Mouse (Mus musculus) left cerebral cortex, postnatal 25 days (tissue): ENCODE measurements around the gene Wdr91. TPM values are rescaled to one million over a fixed set of nuclear protein-coding genes. Genes with fewer than 3 reads are reported as not detected.
A peak's percentile ranks its signal among the peaks of the same experiment; 100 is the strongest.

ENCODE experiments used
- DNase-seq, 2 experiments: peaks; one replicate each; pipeline ENCODE4 v3.0.0; 2022; ENCODE audit warnings: low spot score in 2 of 2, mixed read lengths in 1 of 2
- intact Hi-C: fragments of 180-260 bp; cut with DNase I; formaldehyde crosslinking; loops from one replicate; pipeline ENCODE4 v1.15.1; 2025
- total RNA-seq, 2 experiments: library from RNA; stranded (reverse); gene quantifications; 2 replicates each; pipeline ENCODE4 v1.2.3; 2021

Wdr91 gene
- total RNA-seq, result 10 to 100 TPM; 28.3 to 36.4 TPM

- intact Hi-C loops, result no loop called here
- peak; percentile 92 to 93 for DNase-seq
These were observed at the start of gene Wdr91 for GRCm38 (mm10) chr6:34910371-34911219. Gene Wdr91, minus strand, starts transcription at chr6:34910876.

GRCm38 (mm10) chr6:34959131-34959530, 48.5 kb upstream of the Wdr91 start:
- intact Hi-C loops, result no loop called here
- DNase-seq, result no peak

GRCm38 (mm10) chr6:34955862-34956241, 45.2 kb upstream of the Wdr91 start:
- DNase-seq, result no peak
- intact Hi-C loops, result no loop called here

GRCm38 (mm10) chr6:34954926-34955861, 44.5 kb upstream of the Wdr91 start:
- no peak for DNase-seq
- intact Hi-C loops, result no loop called here

- DNase-seq, result no peak
- intact Hi-C loops, result no loop called here
These were observed 41.4 kb upstream of the Wdr91 start for GRCm38 (mm10) chr6:34951956-34952667.

GRCm38 (mm10) chr6:34951518-34951917, 40.8 kb upstream of the Wdr91 start:
- DNase-seq, result no peak
- intact Hi-C loops, result no loop called here

- peak in 1 of 2 experiments; percentile 14 for DNase-seq
- intact Hi-C loops, result no loop called here
These were observed 37.8 kb upstream of the Wdr91 start for GRCm38 (mm10) chr6:34948461-34948860.

- no peak for DNase-seq
- intact Hi-C loops, result no loop called here
These were observed 35.9 kb upstream of the Wdr91 start for GRCm38 (mm10) chr6:34946486-34947079.

- intact Hi-C loops, result no loop called here
- DNase-seq, result no peak
These were observed 32.8 kb upstream of the Wdr91 start for GRCm38 (mm10) chr6:34943499-34943898.

- intact Hi-C loops, result no loop called here
- no peak for DNase-seq
These were observed 31.8 kb upstream of the Wdr91 start for GRCm38 (mm10) chr6:34942446-34942845.

GRCm38 (mm10) chr6:34941496-34941895, 30.8 kb upstream of the Wdr91 start:
- intact Hi-C loops, result no loop called here
- DNase-seq, result no peak

- intact Hi-C loops, result no loop called here
- no peak for DNase-seq
These were observed 28.8 kb upstream of the Wdr91 start for GRCm38 (mm10) chr6:34939451-34939850.

- intact Hi-C loops, result no loop called here
- no peak for DNase-seq
These were observed 28.3 kb upstream of the Wdr91 start for GRCm38 (mm10) chr6:34938929-34939325.

- intact Hi-C loops, result no loop called here
- DNase-seq, result no peak
These were observed 27.7 kb upstream of the Wdr91 start for GRCm38 (mm10) chr6:34938280-34938928.

- no peak for DNase-seq
- intact Hi-C loops, result no loop called here
These were observed 26.1 kb upstream of the Wdr91 start for GRCm38 (mm10) chr6:34936743-34937142.

GRCm38 (mm10) chr6:34932633-34933032, 22.0 kb upstream of the Wdr91 start:
- intact Hi-C loops, result no loop called here

GRCm38 (mm10) chr6:34927594-34927993, 16.9 kb upstream of the Wdr91 start:
- intact Hi-C loops, result loop anchor here (5.0 kb wide), 1 partner anchor 415 kb away; no protein-coding TSS in a partner anchor
- DNase-seq, result no peak

More at GRCm38 (mm10) chr6:34932633-34933032, 22.0 kb upstream of the Wdr91 start:
- DNase-seq, result no peak

GRCm38 (mm10) chr6:34927156-34927555, 16.5 kb upstream of the Wdr91 start:
- DNase-seq, result peak; percentile 64 to 71
- intact Hi-C loops, result loop anchor here (5.0 kb wide), 1 partner anchor 415 kb away; no protein-coding TSS in a partner anchor

GRCm38 (mm10) chr6:34921941-34922340, 11.3 kb upstream of the Wdr91 start:
- intact Hi-C loops, result no loop called here
- DNase-seq, result peak; percentile 9 to 25
